Mouse (Mus musculus): ENCODE data around the gene Hps4.
"Not testable (repeated sequence)": the region's sequence is repeated elsewhere in the genome, so short reads cannot be mapped to it uniquely, and the experiment has no call there.

The Hps4 gene

GRCm38 (mm10) chr5:112342463-112343204, at the start of gene Hps4, which contains the start of gene Srrd:
Gene Hps4 (plus strand): TSS chr5:112343083.
Gene Srrd (minus strand): TSS chr5:112343040.
- DNase-seq (ENCODE audit: low spot score) = peak; percentile 85

- no peak for DNase-seq (ENCODE audit: low spot score)
These were observed 49.1 kb upstream of the Hps4 start for GRCm38 (mm10) chr5:112293800-112294199.

- DNase-seq (ENCODE audit: low spot score) = no peak
These were observed 48.2 kb upstream of the Hps4 start for GRCm38 (mm10) chr5:112294696-112295095.

GRCm38 (mm10) chr5:112295162-112295561, 47.7 kb upstream of the Hps4 start:
- no peak for DNase-seq (ENCODE audit: low spot score)

- no peak for DNase-seq (ENCODE audit: low spot score)
These were observed 47.3 kb upstream of the Hps4 start for GRCm38 (mm10) chr5:112295564-112295963.

- DNase-seq (ENCODE audit: low spot score) = no peak
These were observed 46.3 kb upstream of the Hps4 start for GRCm38 (mm10) chr5:112296404-112297181.

GRCm38 (mm10) chr5:112297257-112297656, 45.6 kb upstream of the Hps4 start:
- DNase-seq (ENCODE audit: low spot score) = no peak

- peak; percentile 54 for DNase-seq (ENCODE audit: low spot score)
These were observed 44.5 kb upstream of the Hps4 start for GRCm38 (mm10) chr5:112298226-112298988.

- DNase-seq (ENCODE audit: low spot score) = no peak
These were observed 43.5 kb upstream of the Hps4 start for GRCm38 (mm10) chr5:112299399-112299798.

GRCm38 (mm10) chr5:112300112-112300511, 42.8 kb upstream of the Hps4 start:
- no peak for DNase-seq (ENCODE audit: low spot score)

- no peak for DNase-seq (ENCODE audit: low spot score)
These were observed 42.1 kb upstream of the Hps4 start for GRCm38 (mm10) chr5:112300721-112301308.

- no peak for DNase-seq (ENCODE audit: low spot score)
These were observed 41.2 kb upstream of the Hps4 start for GRCm38 (mm10) chr5:112301694-112302093.

GRCm38 (mm10) chr5:112302310-112302709, 40.6 kb upstream of the Hps4 start:
- no peak for DNase-seq (ENCODE audit: low spot score)

GRCm38 (mm10) chr5:112305842-112306241, 37.0 kb upstream of the Hps4 start:
- DNase-seq (ENCODE audit: low spot score) = no peak

GRCm38 (mm10) chr5:112313222-112313885, 29.5 kb upstream of the Hps4 start:
- DNase-seq (ENCODE audit: low spot score) = no peak

- no peak for DNase-seq (ENCODE audit: low spot score)
These were observed 26.4 kb upstream of the Hps4 start for GRCm38 (mm10) chr5:112316468-112316867.

GRCm38 (mm10) chr5:112317328-112317727, 25.6 kb upstream of the Hps4 start:
- no peak for DNase-seq (ENCODE audit: low spot score)

GRCm38 (mm10) chr5:112319343-112319742, 23.5 kb upstream of the Hps4 start:
- DNase-seq (ENCODE audit: low spot score) = not testable (repeated sequence)

GRCm38 (mm10) chr5:112320379-112320778, 22.5 kb upstream of the Hps4 start:
- DNase-seq (ENCODE audit: low spot score) = no peak

- no peak for DNase-seq (ENCODE audit: low spot score)
These were observed 21.9 kb upstream of the Hps4 start for GRCm38 (mm10) chr5:112320936-112321335.

GRCm38 (mm10) chr5:112321376-112321775, 21.5 kb upstream of the Hps4 start:
- no peak for DNase-seq (ENCODE audit: low spot score)

GRCm38 (mm10) chr5:112323246-112323645, 19.6 kb upstream of the Hps4 start:
- DNase-seq (ENCODE audit: low spot score) = no peak

Data from ovary, postnatal 36 days (tissue).